ENCODE assay signal across 31 mouse cellular contexts in genomic region chr10:117606423-117606822, GRCm38 (mm10).
"Had no signal": no experiment of that assay in that cellular context is flagged by ENCODE, and none has a peak within 500 bp of the region (broad histone marks: within the 10 kb centered on the region; RNA-seq: fewer than 3 reads in every experiment).

No protein-coding gene starts in this region.

- H3K27me3 ChIP-seq: limb, embryonic 12.5 days; limb, embryonic 13.5 days; limb, embryonic 15.5 days; liver, embryonic 12.5 days; liver, embryonic 13.5 days; liver, embryonic 15.5 days; lung, embryonic 15.5 days; midbrain, embryonic 12.5 days; midbrain, embryonic 13.5 days; midbrain, embryonic 15.5 days had no signal

- H3K4me3 ChIP-seq: left cerebral cortex, adult 2 months; limb, embryonic 12.5 days; limb, embryonic 13.5 days; limb, embryonic 15.5 days; liver, embryonic 12.5 days; liver, embryonic 13.5 days; liver, embryonic 15.5 days; lung, embryonic 15.5 days; megakaryocyte, embryonic 14.5 days; midbrain, embryonic 10.5 days; midbrain, embryonic 12.5 days; midbrain, embryonic 13.5 days; midbrain, embryonic 15.5 days; myocyte had no signal

- H3K27ac ChIP-seq: left cerebral cortex, adult 2 months; limb, embryonic 12.5 days; limb, embryonic 13.5 days; limb, embryonic 15.5 days; liver, embryonic 12.5 days; liver, embryonic 13.5 days; liver, embryonic 14.5 days; liver, embryonic 15.5 days; lung, embryonic 15.5 days; macrophage; midbrain, embryonic 10.5 days; midbrain, embryonic 12.5 days; midbrain, embryonic 13.5 days; midbrain, embryonic 15.5 days had no signal

- ATAC-seq: liver, embryonic 12.5 days; liver, postnatal 0 days; lung, postnatal 0 days; midbrain, embryonic 13.5 days; midbrain, embryonic 15.5 days; midbrain, embryonic 16.5 days had no signal

- H3K4me2 ChIP-seq: limb, embryonic 12.5 days; limb, embryonic 13.5 days; limb, embryonic 15.5 days; liver, embryonic 11.5 days; liver, embryonic 12.5 days; liver, embryonic 13.5 days; liver, embryonic 15.5 days; lung, embryonic 14.5 days; lung, embryonic 15.5 days; midbrain, embryonic 11.5 days; midbrain, embryonic 12.5 days; midbrain, embryonic 13.5 days; midbrain, embryonic 15.5 days had no signal

- H3K36me3 ChIP-seq: limb, embryonic 12.5 days; limb, embryonic 13.5 days; limb, embryonic 15.5 days; liver, embryonic 12.5 days; liver, embryonic 13.5 days; liver, embryonic 15.5 days; lung, embryonic 15.5 days; midbrain, embryonic 10.5 days; midbrain, embryonic 12.5 days; midbrain, embryonic 13.5 days; midbrain, embryonic 15.5 days had no signal

- H3K4me1 ChIP-seq: limb, embryonic 15.5 days; liver, embryonic 12.5 days; liver, embryonic 13.5 days; liver, embryonic 15.5 days; lung, embryonic 15.5 days; megakaryocyte, embryonic 14.5 days; midbrain, embryonic 10.5 days; midbrain, embryonic 12.5 days; midbrain, embryonic 13.5 days; midbrain, embryonic 15.5 days had no signal

- DNase-seq: left cerebral cortex, postnatal 4 days; liver; liver, embryonic 13.5 days; liver, postnatal 0 days; lung, adult 18-20 months; lung, adult 2 months; lung, embryonic 14.5 days; lung, postnatal 10 days; lung, postnatal 14 days; lung, postnatal 36 days; lung, postnatal 4 days; midbrain, embryonic 14.5 days had no signal

- H3K9ac ChIP-seq: limb, embryonic 12.5 days; limb, embryonic 13.5 days; limb, embryonic 15.5 days; liver, embryonic 12.5 days; liver, embryonic 13.5 days; liver, embryonic 14.5 days; liver, embryonic 15.5 days; liver, postnatal 0 days; lung, embryonic 14.5 days; lung, embryonic 15.5 days; midbrain, embryonic 12.5 days; midbrain, embryonic 13.5 days; midbrain, embryonic 15.5 days had no signal

- H3K9me3 ChIP-seq: limb, embryonic 12.5 days; limb, embryonic 13.5 days; limb, embryonic 15.5 days; liver, embryonic 12.5 days; liver, embryonic 13.5 days; liver, embryonic 15.5 days; lung, embryonic 15.5 days; megakaryocyte, embryonic 14.5 days; midbrain, embryonic 10.5 days; midbrain, embryonic 12.5 days; midbrain, embryonic 13.5 days; midbrain, embryonic 15.5 days had no signal
